Mouse (Mus musculus) embryonic facial prominence, embryonic 13.5 days (tissue): Measurements from ENCODE around the gene Srgap1. TPM values are rescaled to one million over a fixed set of nuclear protein-coding genes. Genes with fewer than 3 reads are reported as not detected.

Experiments
- ATAC-seq: fragments of 200-750 bp; cut with Nextera tagmentation; 2 replicates; pipeline ENCODE4 v1.8.0; 2017; ENCODE audit warnings: low read depth; ENCODE audit not compliant: insufficient number of reproducible peaks, insufficient read depth, low FRiP score, low TSS enrichment
- H3K27ac ChIP-seq: fragments of 300-500 bp; sonication (generic); 2 replicates; pipeline ENCODE4 v1.5.1; 2015; ENCODE audit warnings: moderate library complexity, mild to moderate bottlenecking, inconsistent platforms
- H3K27me3 ChIP-seq: fragments of 300-500 bp; sonication (generic); 2 replicates; pipeline ENCODE4 v1.6.1; 2015; ENCODE audit warnings: mild to moderate bottlenecking, inconsistent platforms
- H3K36me3 ChIP-seq: fragments of 300-500 bp; sonication (generic); 2 replicates; pipeline ENCODE4 v1.6.1; 2015; ENCODE audit warnings: mild to moderate bottlenecking, inconsistent platforms
- H3K4me1 ChIP-seq: fragments of 300-500 bp; sonication (generic); 2 replicates; pipeline ENCODE4 v1.6.1; 2015; ENCODE audit warnings: inconsistent platforms
- H3K4me2 ChIP-seq: fragments of 300-500 bp; sonication (generic); 2 replicates; pipeline ENCODE4 v1.6.1; 2015; ENCODE audit warnings: moderate library complexity, mild to moderate bottlenecking, inconsistent platforms
- H3K4me3 ChIP-seq: fragments of 300-500 bp; sonication (generic); 2 replicates; pipeline ENCODE4 v1.5.1; 2015; ENCODE audit warnings: mild to moderate bottlenecking, inconsistent platforms
- H3K9ac ChIP-seq: fragments of 300-500 bp; sonication (generic); 2 replicates; pipeline ENCODE4 v1.6.1; 2015; ENCODE audit warnings: mild to moderate bottlenecking, inconsistent platforms
- H3K9me3 ChIP-seq: fragments of 300-500 bp; sonication (generic); 2 replicates; pipeline ENCODE4 v1.6.1; 2016; ENCODE audit warnings: inconsistent platforms
- WGBS: fragments of 180-500 bp; shearing (Covaris S2); methylation state at CpG from one replicate; pipeline ENCODE4 v1.1.7; 2015; ENCODE audit warnings: mixed read lengths; 5-methylcytosine and 5-hydroxymethylcytosine counted together
- polyA plus RNA-seq: library from polyadenylated mRNA; unstranded; fragments of >200 nt; fragmentation: Nextera tagmentation; extraction: Ambion mirVana; gene quantifications from 2 replicates; pipeline ENCODE4 v1.2.1, GENCODE M21; 2015

Gene Srgap1
- polyA plus RNA-seq, 1 experiment from 2014 or later = 16.3 TPM

GRCm38 (mm10) chr10:121754237-121754636 is 292.9 kb downstream of the Srgap1 start:
- WGBS = 81% methylated on average over 5 of the region's 5 CpGs
- no peak overlapping the region for H3K9ac ChIP-seq
- ATAC-seq = no peak
- no peak overlapping the region for H3K27ac ChIP-seq
- no peak overlapping the region for H3K4me2 ChIP-seq
- H3K27me3 ChIP-seq = no peaks in the 10 kb centered on the region
- H3K4me1 ChIP-seq = no peaks in the 10 kb centered on the region
- H3K4me3 ChIP-seq = no peak overlapping the region
- H3K36me3 ChIP-seq = peaks cover 18% of the 10 kb centered on the region
- no peaks in the 10 kb centered on the region for H3K9me3 ChIP-seq

GRCm38 (mm10) chr10:121750175-121750574 is 296.9 kb downstream of the Srgap1 start:
- H3K9me3 ChIP-seq = no peaks in the 10 kb centered on the region
- ATAC-seq = no peak
- H3K36me3 ChIP-seq = peaks cover 46% of the 10 kb centered on the region
- no peak overlapping the region for H3K4me2 ChIP-seq
- H3K27ac ChIP-seq = no peak overlapping the region
- WGBS = 96% methylated on average over 12 of the region's 12 CpGs
- H3K4me1 ChIP-seq = no peaks in the 10 kb centered on the region
- no peak overlapping the region for H3K9ac ChIP-seq
- no peaks in the 10 kb centered on the region for H3K27me3 ChIP-seq
- no peak overlapping the region for H3K4me3 ChIP-seq

- WGBS = 41% methylated on average over 4 of the region's 4 CpGs
- H3K27ac ChIP-seq = no peak overlapping the region
- H3K4me3 ChIP-seq = no peak overlapping the region
- H3K36me3 ChIP-seq = peaks cover 27% of the 10 kb centered on the region
- H3K4me1 ChIP-seq = peaks cover 9% of the 10 kb centered on the region; the same call in 1 of the 2 replicates
- H3K27me3 ChIP-seq = no peaks in the 10 kb centered on the region
- H3K9me3 ChIP-seq = 0 out of 2 replicates have a peak, but pooled peaks cover 4% of the 10 kb centered on the region
- no peak overlapping the region for H3K9ac ChIP-seq
- ATAC-seq = no peak
- H3K4me2 ChIP-seq = no peak overlapping the region
Measured at GRCm38 (mm10) chr10:121742336-121742735, 304.8 kb downstream of the Srgap1 start.

GRCm38 (mm10) chr10:121739548-121740505 is 307.3 kb downstream of the Srgap1 start, which contains the start of gene BC048403:
Gene BC048403, plus strand, starts transcription at chr10:121739937.
- WGBS = under 1% methylated on average over 68 of the region's 68 CpGs
- H3K4me3 ChIP-seq = peak within 1 kb of the TSS; percentile 83
- H3K9me3 ChIP-seq = 0 out of 2 replicates have a peak, but pooled peaks cover 3% of the 10 kb centered on the region
- H3K4me2 ChIP-seq = peak within 1 kb of the TSS; percentile 96
- H3K9ac ChIP-seq = peak within 1 kb of the TSS; percentile 83
- H3K27ac ChIP-seq = 0 out of 2 replicates have a peak within 1 kb of the TSS, but pooled peaks have one; percentile 55
- H3K36me3 ChIP-seq = 0 out of 2 replicates have a peak, but pooled peaks cover 2% of the 10 kb centered on the region
- peaks cover 9% of the 10 kb centered on the region; the same call in 1 of the 2 replicates for H3K4me1 ChIP-seq
- no peaks in the 10 kb centered on the region for H3K27me3 ChIP-seq
- peak; percentile 79 for ATAC-seq

GRCm38 (mm10) chr10:121737256-121737655 is 309.9 kb downstream of the Srgap1 start:
- Histone ChIP-seq H3K9me3 (no peaks in the 10 kb centered on the region), H3K27me3 (no peaks in the 10 kb centered on the region), H3K27ac (no peak overlapping the region), H3K4me2 (no peak overlapping the region), H3K4me3 (no peak overlapping the region), H3K4me1 (peaks cover 9% of the 10 kb centered on the region; the same call in 1 of the 2 replicates), H3K36me3 (no peaks in the 10 kb centered on the region), H3K9ac (no peak overlapping the region)
- WGBS = 84% methylated on average over 3 of the region's 3 CpGs
- no peak for ATAC-seq

- Histone ChIP-seq H3K27me3 (no peaks in the 10 kb centered on the region), H3K9ac (no peak overlapping the region), H3K4me1 (no peaks in the 10 kb centered on the region), H3K9me3 (no peaks in the 10 kb centered on the region), H3K4me2 (no peak overlapping the region), H3K27ac (no peak overlapping the region), H3K4me3 (no peak overlapping the region), H3K36me3 (no peaks in the 10 kb centered on the region)
- WGBS = 91% methylated on average over 9 of the region's 9 CpGs
- no peak for ATAC-seq
Measured at GRCm38 (mm10) chr10:121732542-121732941, 314.6 kb downstream of the Srgap1 start.

- Histone ChIP-seq H3K27ac (no peak overlapping the region), H3K36me3 (no peaks in the 10 kb centered on the region), H3K4me1 (no peaks in the 10 kb centered on the region), H3K9me3 (no peaks in the 10 kb centered on the region), H3K27me3 (no peaks in the 10 kb centered on the region), H3K4me2 (no peak overlapping the region), H3K9ac (no peak overlapping the region), H3K4me3 (no peak overlapping the region)
- ATAC-seq = no peak
- whole genome bisulfite sequencing = 84% methylated on average over 8 of the region's 8 CpGs
Measured at GRCm38 (mm10) chr10:121731048-121731725, 315.9 kb downstream of the Srgap1 start.

Other genes starting within 250 kb of the Srgap1 start
- 56.5 and 57.4 TPM in 2 replicates for gene Rxylt1, start 50.1 kb upstream of the Srgap1 start, polyA plus RNA-seq